Mouse (Mus musculus) limb, embryonic 15.5 days (tissue): ENCODE measurements around the gene Msi1. TPM values are rescaled to one million over a fixed set of nuclear protein-coding genes. Genes with fewer than 3 reads are reported as not detected.

Source experiments
- ATAC-seq: fragments of 200-750 bp; cut with Nextera tagmentation; 2 replicates; pipeline ENCODE4 v1.8.0; 2017; ENCODE audit warnings: low read depth, moderate TSS enrichment; ENCODE audit not compliant: insufficient number of reproducible peaks, low FRiP score, low TSS enrichment
- H3K27ac ChIP-seq: fragments of 300-500 bp; sonication (generic); 2 replicates; pipeline ENCODE4 v1.5.1; 2015; ENCODE audit warnings: moderate library complexity, mild to moderate bottlenecking, inconsistent platforms
- H3K27me3 ChIP-seq: fragments of 300-500 bp; sonication (generic); 2 replicates; pipeline ENCODE4 v1.6.1; 2015; ENCODE audit warnings: inconsistent platforms
- H3K36me3 ChIP-seq: fragments of 300-500 bp; sonication (generic); 2 replicates; pipeline ENCODE4 v1.6.1; 2015; ENCODE audit warnings: inconsistent platforms
- H3K4me1 ChIP-seq: fragments of 300-500 bp; sonication (generic); 2 replicates; pipeline ENCODE4 v1.6.1; 2015; ENCODE audit warnings: inconsistent platforms
- H3K4me2 ChIP-seq: fragments of 300-500 bp; sonication (generic); 2 replicates; pipeline ENCODE4 v1.6.1; 2015; ENCODE audit warnings: mild to moderate bottlenecking, inconsistent platforms
- H3K4me3 ChIP-seq: fragments of 300-500 bp; sonication (generic); 2 replicates; pipeline ENCODE4 v1.5.1; 2015; ENCODE audit warnings: mild to moderate bottlenecking, inconsistent platforms
- H3K9ac ChIP-seq: fragments of 300-500 bp; sonication (generic); 2 replicates; pipeline ENCODE4 v1.6.1; 2015; ENCODE audit warnings: inconsistent platforms
- H3K9me3 ChIP-seq: fragments of 300-500 bp; sonication (generic); 2 replicates; pipeline ENCODE4 v1.6.1; 2016; ENCODE audit warnings: inconsistent platforms
- WGBS: fragments of 180-500 bp; shearing (Covaris S2); methylation state at CpG from one replicate; pipeline ENCODE4 v1.1.7; 2015; 5-methylcytosine and 5-hydroxymethylcytosine counted together
- polyA plus RNA-seq: library from polyadenylated mRNA; unstranded; fragments of >200 nt; fragmentation: Nextera tagmentation; extraction: Ambion mirVana; gene quantifications from 2 replicates; pipeline ENCODE4 v1.2.1, GENCODE M21; 2015

The Msi1 gene
- polyA plus RNA-seq, 1 experiment from 2014 or later, result 8.4 TPM

GRCm38 (mm10) chr5:115454422-115455090 is 25.2 kb downstream of the Msi1 start:
- H3K9ac ChIP-seq, result no peak overlapping the region
- H3K27me3 ChIP-seq, result no peaks in the 10 kb centered on the region
- H3K4me2 ChIP-seq, result no peak overlapping the region
- H3K27ac ChIP-seq, result no peak overlapping the region
- H3K36me3 ChIP-seq, result peaks cover 32% of the 10 kb centered on the region
- no peak; the same call in 1 of the 2 replicates for ATAC-seq
- no peaks in the 10 kb centered on the region for H3K9me3 ChIP-seq
- WGBS, result 80% methylated on average over 12 of the region's 12 CpGs
- H3K4me3 ChIP-seq, result no peak overlapping the region
- H3K4me1 ChIP-seq, result no peaks in the 10 kb centered on the region

DNA sequence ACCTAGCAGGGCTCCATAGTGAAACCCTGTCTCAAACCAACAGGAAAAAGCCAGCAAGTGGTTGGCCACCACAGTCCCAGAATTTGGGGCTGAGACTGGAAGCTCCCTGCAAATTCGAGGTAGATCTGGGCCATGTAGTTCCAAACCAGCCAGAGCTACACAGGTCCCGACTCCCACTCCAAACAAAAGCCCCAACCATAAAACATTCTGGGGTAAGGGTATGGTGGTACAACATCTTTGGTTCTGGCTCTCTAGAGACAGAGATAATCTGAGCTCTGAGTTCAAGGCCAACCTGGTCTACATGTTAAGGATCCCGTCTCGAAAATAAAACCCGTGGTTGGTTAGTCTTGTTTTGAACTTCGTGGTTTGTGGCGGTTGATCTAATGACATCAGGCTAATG is 26.4 kb downstream of the Msi1 start:
- Histone ChIP-seq H3K9ac (no peak overlapping the region), H3K9me3 (no peaks in the 10 kb centered on the region), H3K4me1 (no peaks in the 10 kb centered on the region), H3K36me3 (peaks cover 23% of the 10 kb centered on the region), H3K27me3 (no peaks in the 10 kb centered on the region), H3K4me3 (no peak overlapping the region), H3K4me2 (no peak overlapping the region), H3K27ac (no peak overlapping the region)
- 80% methylated on average over 7 of the region's 7 CpGs for WGBS
- ATAC-seq, result no peak

GRCm38 (mm10) chr5:115458918-115459317 is 29.5 kb downstream of the Msi1 start:
- H3K4me3 ChIP-seq, result no peak overlapping the region
- no peaks in the 10 kb centered on the region for H3K4me1 ChIP-seq
- no peak for ATAC-seq
- H3K36me3 ChIP-seq, result peaks cover 3% of the 10 kb centered on the region; the same call in 1 of the 2 replicates
- H3K4me2 ChIP-seq, result no peak overlapping the region
- H3K9ac ChIP-seq, result no peak overlapping the region
- no peaks in the 10 kb centered on the region for H3K9me3 ChIP-seq
- no peaks in the 10 kb centered on the region for H3K27me3 ChIP-seq
- H3K27ac ChIP-seq, result no peak overlapping the region
- WGBS, result 67% methylated on average over 13 of the region's 13 CpGs

DNA sequence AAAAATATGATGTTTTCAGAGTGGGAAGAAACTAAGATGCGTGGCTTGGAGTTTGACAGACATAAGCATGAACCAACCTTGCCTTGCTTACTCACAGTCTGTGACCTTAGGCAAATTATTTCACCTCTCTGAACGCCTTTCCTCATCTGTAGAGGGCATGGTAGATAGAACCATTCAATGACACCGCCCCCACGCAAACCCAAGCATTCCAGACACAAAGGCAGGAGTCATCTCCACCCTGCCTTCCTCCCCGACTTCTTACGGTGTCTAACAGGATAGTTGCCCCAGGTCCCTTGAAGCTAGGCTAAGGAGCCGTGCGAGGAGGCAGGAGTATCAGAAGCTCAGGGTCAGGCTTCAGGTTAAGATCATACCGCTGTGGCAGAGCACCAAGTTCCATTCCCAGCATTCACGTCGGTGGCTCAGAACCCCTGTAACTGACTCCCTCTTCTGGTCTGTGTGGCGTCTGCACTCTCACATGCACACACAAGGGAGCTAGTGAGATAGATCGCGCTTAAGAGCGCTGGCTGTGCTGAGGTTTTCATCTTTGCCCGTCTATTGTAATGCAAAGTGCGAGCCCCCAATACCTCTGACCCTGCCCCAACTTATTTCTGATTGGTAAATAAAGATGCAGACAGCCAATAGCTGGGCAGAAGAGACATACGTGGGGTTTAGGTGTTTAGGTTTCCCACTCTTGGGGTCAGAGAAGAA is 35.2 kb downstream of the Msi1 start:
- no peaks in the 10 kb centered on the region for H3K36me3 ChIP-seq
- no peaks in the 10 kb centered on the region for H3K4me1 ChIP-seq
- 78% methylated on average over 18 of the region's 18 CpGs for WGBS
- no peak overlapping the region for H3K4me2 ChIP-seq
- ATAC-seq, result no peak
- H3K27ac ChIP-seq, result no peak overlapping the region
- no peak overlapping the region for H3K4me3 ChIP-seq
- no peak overlapping the region for H3K9ac ChIP-seq
- H3K9me3 ChIP-seq, result no peaks in the 10 kb centered on the region
- H3K27me3 ChIP-seq, result no peaks in the 10 kb centered on the region

DNA sequence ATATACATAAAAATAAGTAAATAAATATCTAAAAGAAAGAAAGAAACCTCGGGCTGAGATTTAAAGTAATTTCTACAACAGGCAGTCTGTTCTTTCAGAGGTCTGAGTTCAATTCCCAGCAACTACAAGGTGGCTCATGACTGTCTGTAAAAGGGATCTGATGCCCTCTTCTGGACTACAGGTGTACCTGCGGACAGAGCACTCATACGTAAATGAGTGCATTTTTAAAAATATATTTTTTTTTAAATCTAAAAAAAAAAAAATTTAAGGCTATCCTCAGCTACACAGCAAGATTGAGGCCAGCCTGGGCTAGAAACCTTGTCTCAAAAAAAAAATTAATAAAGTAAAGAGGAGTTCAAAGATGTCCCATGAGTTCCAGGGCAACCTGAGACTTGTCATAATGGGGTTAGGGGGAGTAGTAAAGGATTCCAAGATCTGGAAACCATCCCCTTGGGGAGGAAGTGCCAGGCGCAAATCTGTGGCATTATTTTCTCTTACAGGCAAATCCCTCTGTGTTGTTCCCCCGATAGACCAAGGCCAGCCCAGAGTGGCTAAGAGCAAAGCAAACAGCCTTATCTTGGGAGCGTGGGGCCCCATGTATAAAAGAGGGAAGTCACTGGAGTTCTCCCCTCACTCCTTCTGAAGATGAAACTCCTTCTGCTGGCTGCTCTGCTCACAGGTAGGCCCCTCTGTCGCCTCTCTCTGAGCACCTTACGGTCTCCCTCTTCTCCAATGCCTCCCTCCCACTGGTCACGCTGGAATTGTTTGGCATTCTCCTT is 36.4 kb downstream of the Msi1 start, which contains the start of gene Pla2g1b:
TSS of gene Pla2g1b (plus strand) at position 621 of the 779 bp plus-strand sequence.
- no peaks in the 10 kb centered on the region for H3K27me3 ChIP-seq
- H3K4me3 ChIP-seq, result no peak within 1 kb of the TSS
- WGBS, result 52% methylated on average over 9 of the region's 9 CpGs
- no peaks in the 10 kb centered on the region for H3K9me3 ChIP-seq
- H3K9ac ChIP-seq, result no peak within 1 kb of the TSS
- H3K36me3 ChIP-seq, result no peaks in the 10 kb centered on the region
- ATAC-seq, result no peak
- H3K27ac ChIP-seq, result no peak within 1 kb of the TSS
- no peak within 1 kb of the TSS for H3K4me2 ChIP-seq
- no peaks in the 10 kb centered on the region for H3K4me1 ChIP-seq

GRCm38 (mm10) chr5:115469791-115470190 is 40.4 kb downstream of the Msi1 start:
- Histone ChIP-seq H3K9me3 (no peaks in the 10 kb centered on the region), H3K4me2 (no peak overlapping the region), H3K4me3 (no peak overlapping the region), H3K4me1 (no peaks in the 10 kb centered on the region), H3K27me3 (no peaks in the 10 kb centered on the region), H3K9ac (no peak overlapping the region), H3K36me3 (no peaks in the 10 kb centered on the region), H3K27ac (no peak overlapping the region)
- ATAC-seq, result no peak
- WGBS, result 71% methylated on average over 6 of the region's 6 CpGs

- Histone ChIP-seq H3K9ac (no peak overlapping the region), H3K36me3 (no peaks in the 10 kb centered on the region), H3K4me3 (no peak overlapping the region), H3K4me2 (no peak overlapping the region), H3K4me1 (peaks cover 6% of the 10 kb centered on the region), H3K9me3 (no peaks in the 10 kb centered on the region), H3K27ac (no peak overlapping the region), H3K27me3 (no peaks in the 10 kb centered on the region)
- WGBS, result 37% methylated on average over 20 of the region's 20 CpGs
- ATAC-seq, result 0 out of 2 replicates have a peak, but pooled peaks have one; percentile 28
Measured at GRCm38 (mm10) chr5:115470766-115471531, 41.5 kb downstream of the Msi1 start.

- peaks cover 10% of the 10 kb centered on the region for H3K4me1 ChIP-seq
- peaks cover 5% of the 10 kb centered on the region; the same call in 1 of the 2 replicates for H3K36me3 ChIP-seq
- no peak for ATAC-seq
- no peak overlapping the region for H3K27ac ChIP-seq
- H3K27me3 ChIP-seq, result no peaks in the 10 kb centered on the region
- 70% methylated on average over 10 of the region's 10 CpGs for WGBS
- H3K9ac ChIP-seq, result no peak overlapping the region
- H3K9me3 ChIP-seq, result no peaks in the 10 kb centered on the region
- no peak overlapping the region for H3K4me2 ChIP-seq
- H3K4me3 ChIP-seq, result no peak overlapping the region
Measured at GRCm38 (mm10) chr5:115473191-115473590, 43.8 kb downstream of the Msi1 start.

DNA sequence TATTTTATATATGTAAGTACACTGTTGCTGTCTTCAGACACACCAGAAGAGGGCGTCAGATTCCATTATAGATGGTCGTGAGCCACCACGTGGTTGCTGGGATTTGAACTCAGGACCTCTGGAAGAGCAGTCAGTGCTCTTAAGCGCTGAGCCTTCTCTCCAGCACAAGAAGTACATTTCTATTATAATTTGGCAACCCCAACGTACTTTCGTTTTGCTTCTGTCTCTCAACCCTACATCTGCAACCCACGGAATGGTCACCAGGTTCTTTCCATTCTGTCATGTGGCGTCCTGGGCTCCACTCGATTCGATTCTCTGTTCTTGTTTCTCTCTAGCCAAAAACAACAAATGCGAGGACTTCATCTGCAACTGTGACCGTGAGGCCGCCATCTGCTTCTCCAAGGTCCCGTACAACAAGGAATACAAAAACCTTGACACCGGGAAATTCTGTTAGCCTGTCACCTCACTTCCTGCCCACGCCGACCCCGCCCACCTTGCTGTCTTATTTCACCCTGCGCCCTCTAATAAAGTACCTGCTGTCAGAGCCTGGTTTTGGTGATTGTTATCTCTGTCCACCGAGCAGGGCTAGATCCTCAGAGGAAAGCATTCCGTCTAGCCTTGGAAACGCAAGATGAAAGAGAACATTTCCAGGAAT is 44.9 kb downstream of the Msi1 start:
- WGBS, result 66% methylated on average over 22 of the region's 22 CpGs
- no peak overlapping the region for H3K4me3 ChIP-seq
- H3K4me2 ChIP-seq, result no peak overlapping the region
- H3K27ac ChIP-seq, result no peak overlapping the region
- no peak for ATAC-seq
- H3K9me3 ChIP-seq, result no peaks in the 10 kb centered on the region
- no peaks in the 10 kb centered on the region for H3K27me3 ChIP-seq
- H3K4me1 ChIP-seq, result peaks cover 10% of the 10 kb centered on the region
- no peak overlapping the region for H3K9ac ChIP-seq
- H3K36me3 ChIP-seq, result peaks cover 6% of the 10 kb centered on the region; the same call in 1 of the 2 replicates

GRCm38 (mm10) chr5:115475337-115476106 is 46.1 kb downstream of the Msi1 start:
- no peaks in the 10 kb centered on the region for H3K9me3 ChIP-seq
- H3K36me3 ChIP-seq, result peaks cover 9% of the 10 kb centered on the region; the same call in 1 of the 2 replicates
- no peaks in the 10 kb centered on the region for H3K27me3 ChIP-seq
- peak overlapping the region; percentile 59 for H3K4me2 ChIP-seq
- H3K27ac ChIP-seq, result 0 out of 2 replicates have a peak overlapping the region, but pooled peaks have one; percentile 23
- peaks cover 13% of the 10 kb centered on the region for H3K4me1 ChIP-seq
- 0 out of 2 replicates have a peak overlapping the region, but pooled peaks have one; percentile 39 for H3K9ac ChIP-seq
- 18% methylated on average over 22 of the region's 22 CpGs for WGBS
- peak overlapping the region; percentile 42 for H3K4me3 ChIP-seq
- peak; percentile 62; the same call in 1 of the 2 replicates for ATAC-seq
